Mouse (Mus musculus) R1 (cell line): ENCODE data around the gene Sertad2.

Experiments used
- DNase-seq: peaks from one replicate; pipeline ENCODE4 v3.0.0-alpha.2; 2018; ENCODE audit warnings: low read depth, low spot score

Sertad2 gene

GRCm38 (mm10) chr11:20679396-20679795, 136.3 kb downstream of the Sertad2 start:
- no peak for DNase-seq

- no peak for DNase-seq
Measured at GRCm38 (mm10) chr11:20680781-20681180, 137.7 kb downstream of the Sertad2 start.

- no peak for DNase-seq
Measured at GRCm38 (mm10) chr11:20681679-20682078, 138.6 kb downstream of the Sertad2 start.

- DNase-seq = peak; percentile 78
Measured at GRCm38 (mm10) chr11:20691000-20691399, 147.9 kb downstream of the Sertad2 start.
